In the genomic region with DNA sequence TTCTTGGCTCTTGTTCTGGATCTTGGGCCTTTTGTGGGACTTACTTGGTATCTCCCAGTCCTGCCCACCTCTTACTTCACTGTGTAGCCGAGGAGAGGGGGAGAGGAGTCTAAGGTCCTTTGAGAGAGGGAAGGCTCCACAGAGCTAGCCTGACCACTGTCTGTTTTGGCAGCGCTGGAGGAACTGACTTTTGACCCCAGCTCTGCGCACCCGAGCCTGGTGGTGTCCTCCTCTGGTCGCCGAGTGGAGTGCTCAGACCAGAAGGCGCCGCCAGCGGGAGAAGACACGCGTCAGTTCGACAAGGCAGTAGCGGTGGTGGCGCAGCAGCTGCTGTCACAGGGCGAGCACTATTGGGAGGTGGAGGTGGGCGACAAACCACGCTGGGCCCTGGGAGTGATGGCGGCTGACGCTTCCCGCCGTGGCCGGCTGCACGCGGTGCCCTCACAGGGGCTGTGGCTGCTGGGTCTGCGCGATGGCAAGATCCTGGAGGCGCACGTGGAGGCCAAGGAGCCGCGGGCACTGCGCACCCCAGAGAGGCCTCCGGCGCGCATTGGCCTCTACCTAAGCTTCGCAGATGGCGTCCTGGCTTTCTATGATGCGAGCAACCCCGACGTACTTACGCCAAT, we compare ENCODE assay signal across 10 mouse cellular contexts. TPM values are rescaled to one million over a fixed set of nuclear protein-coding genes. Genes with fewer than 3 reads are reported as not detected.
A peak's percentile ranks its signal among the peaks of the same experiment; 100 is the strongest.
DNase-seq lines count a peak whose midpoint lies in the region; ATAC-seq lines count a peak whose summit lies in the region.
"Had no signal": no experiment of that assay in that cellular context is flagged by ENCODE, and none has a peak within 500 bp of the region (broad histone marks: within the 10 kb centered on the region; RNA-seq: fewer than 3 reads in every experiment).

No protein-coding gene starts in this region.

- H3K36me3 ChIP-seq in forebrain, embryonic 11.5 days (ENCODE audit: control insufficient read depth, insufficient read depth, low read length), result no peaks in the 10 kb centered on the region
- no peaks in the 10 kb centered on the region for H3K36me3 ChIP-seq in forebrain, embryonic 15.5 days

- H3K4me2 ChIP-seq in forebrain, embryonic 11.5 days (ENCODE audit: low read depth, low read length, severe bottlenecking), result no peak overlapping the region
- H3K4me2 ChIP-seq in forebrain, embryonic 15.5 days (replicated peaks), result no peak overlapping the region

- peak; percentile 54 for DNase-seq in forebrain, embryonic 11.5 days (ENCODE audit: low spot score)
- DNase-seq in thymus, postnatal 4 days, result peak; percentile 37
- no peak for DNase-seq in thymus, postnatal 25 days
- DNase-seq in liver, result peak; percentile 15
- no peak for DNase-seq in frontal cortex, postnatal 14 days (ENCODE audit: low spot score in 2 of 2)
- DNase-seq in cerebellum, adult 11 months, result no peak
- no peak for DNase-seq in spleen, postnatal 14 days (ENCODE audit: low spot score in 2 of 2)
- DNase-seq: heart, postnatal 10 days; lung, postnatal 4 days had no signal

- H3K4me1 ChIP-seq in forebrain, embryonic 11.5 days (replicated peaks; ENCODE audit: control insufficient read depth, insufficient read depth, low read length), result peaks cover 2% of the 10 kb centered on the region; the same call in 1 of the 2 replicates
- no peaks in the 10 kb centered on the region for H3K4me1 ChIP-seq in forebrain, embryonic 15.5 days

- no peaks in the 10 kb centered on the region for H3K9me3 ChIP-seq in forebrain, embryonic 11.5 days (ENCODE audit: control insufficient read depth, low read length)
- H3K9me3 ChIP-seq in forebrain, embryonic 15.5 days, result no peaks in the 10 kb centered on the region

- no peak overlapping the region for H3K4me3 ChIP-seq in forebrain, embryonic 11.5 days (ENCODE audit: low read depth, low read length)
- H3K4me3 ChIP-seq in forebrain, embryonic 15.5 days, result no peak overlapping the region

- WGBS in forebrain, embryonic 11.5 days, result 56% methylated on average over 39 of the region's 40 CpGs
- WGBS in forebrain, embryonic 15.5 days, result 55% methylated on average over 40 of the region's 40 CpGs

- H3K27ac ChIP-seq in forebrain, embryonic 11.5 days (ENCODE audit: low read depth, low read length), result no peak overlapping the region
- no peak overlapping the region for H3K27ac ChIP-seq in forebrain, embryonic 15.5 days (replicated peaks)

- ATAC-seq in forebrain, embryonic 11.5 days (replicated peaks; ENCODE audit: low FRiP score), result no peak
- ATAC-seq in forebrain, embryonic 15.5 days (replicated peaks), result no peak

- no peak overlapping the region for H3K9ac ChIP-seq in forebrain, embryonic 11.5 days (ENCODE audit: low read length)
- no peak overlapping the region for H3K9ac ChIP-seq in forebrain, embryonic 15.5 days (replicated peaks)

- H3K27me3 ChIP-seq in forebrain, embryonic 11.5 days (ENCODE audit: control insufficient read depth, insufficient read depth, low read length), result no peaks in the 10 kb centered on the region
- H3K27me3 ChIP-seq in forebrain, embryonic 15.5 days, result 0 out of 2 replicates have a peak, but pooled peaks cover 2% of the 10 kb centered on the region

RNA-seq across cellular contexts. Expression of gene Trim72, which starts 6.1 kb away (rescaled TPM):
- not detected in 2 replicates for polyA plus RNA-seq in forebrain, embryonic 11.5 days (2014; fragmentation: Nextera tagmentation; extraction: Ambion mirVana)
- polyA plus RNA-seq in forebrain, embryonic 15.5 days (2015; fragmentation: Nextera tagmentation; extraction: Ambion mirVana), result not detected in 2 replicates

RNA-seq across cellular contexts. Expression of gene Pycard, which starts 16.2 kb away (rescaled TPM):
- polyA plus RNA-seq in forebrain, embryonic 11.5 days (2014; fragmentation: Nextera tagmentation; extraction: Ambion mirVana), result 4.2 and 7.0 TPM in 2 replicates
- 4.1 and 6.7 TPM in 2 replicates for polyA plus RNA-seq in forebrain, embryonic 15.5 days (2015; fragmentation: Nextera tagmentation; extraction: Ambion mirVana)

RNA-seq across cellular contexts. Expression of gene Fus, which starts 42.6 kb away (rescaled TPM):
- 44.7 and 62.6 TPM in 2 replicates for polyA plus RNA-seq in forebrain, embryonic 11.5 days (2014; fragmentation: Nextera tagmentation; extraction: Ambion mirVana)
- polyA plus RNA-seq in forebrain, embryonic 15.5 days (2015; fragmentation: Nextera tagmentation; extraction: Ambion mirVana), result 438 and 469 TPM in 2 replicates

RNA-seq across cellular contexts. Expression of gene Itgam, which starts 52.6 kb away (rescaled TPM):
- 0.40 and 0.57 TPM in 2 replicates for polyA plus RNA-seq in forebrain, embryonic 11.5 days (2014; fragmentation: Nextera tagmentation; extraction: Ambion mirVana)
- polyA plus RNA-seq in forebrain, embryonic 15.5 days (2015; fragmentation: Nextera tagmentation; extraction: Ambion mirVana), result 0.96 and 1.0 TPM in 2 replicates

RNA-seq across cellular contexts. Expression of gene Gm49368, which starts 52.7 kb away (rescaled TPM):
- polyA plus RNA-seq in forebrain, embryonic 11.5 days (2014; fragmentation: Nextera tagmentation; extraction: Ambion mirVana), result not detected in 2 replicates
- polyA plus RNA-seq in forebrain, embryonic 15.5 days (2015; fragmentation: Nextera tagmentation; extraction: Ambion mirVana), result not detected in 2 replicates

Comparison
In these comparisons a context has a peak if more than half of its experiments do, and no peak if none do; other contexts are left out.
1. DNase-seq: peak in forebrain, embryonic 11.5 days (single experiment), thymus, postnatal 4 days (single experiment) and liver (single experiment); none in thymus, postnatal 25 days (single experiment), frontal cortex, postnatal 14 days (0 of 2), cerebellum, adult 11 months (single experiment) and spleen, postnatal 14 days (0 of 2).